Mouse (Mus musculus) left cerebral cortex, postnatal 4 days (tissue): ENCODE data around the gene Ten1. TPM values are rescaled to one million over a fixed set of nuclear protein-coding genes. Genes with fewer than 3 reads are reported as not detected.

ENCODE experiments used
- DNase-seq: peaks from one replicate; pipeline ENCODE4 v3.0.0-alpha.2; 2022
- intact Hi-C: fragments of 180-260 bp; cut with DNase I; formaldehyde crosslinking; loops from one replicate; pipeline ENCODE4 v1.15.1; 2025
- total RNA-seq, 2 experiments: library from RNA; stranded (reverse); gene quantifications; 2 replicates each; pipeline ENCODE4 v1.2.3; 2021

Ten1 gene
- total RNA-seq, 2 experiments from 2014 or later: 39.5 to 39.9 TPM

GRCm38 (mm10) chr11:116232427-116232826 is 33.8 kb downstream of the Ten1 start:
- DNase-seq: no peak
- intact Hi-C loops: no loop called here

DNA sequence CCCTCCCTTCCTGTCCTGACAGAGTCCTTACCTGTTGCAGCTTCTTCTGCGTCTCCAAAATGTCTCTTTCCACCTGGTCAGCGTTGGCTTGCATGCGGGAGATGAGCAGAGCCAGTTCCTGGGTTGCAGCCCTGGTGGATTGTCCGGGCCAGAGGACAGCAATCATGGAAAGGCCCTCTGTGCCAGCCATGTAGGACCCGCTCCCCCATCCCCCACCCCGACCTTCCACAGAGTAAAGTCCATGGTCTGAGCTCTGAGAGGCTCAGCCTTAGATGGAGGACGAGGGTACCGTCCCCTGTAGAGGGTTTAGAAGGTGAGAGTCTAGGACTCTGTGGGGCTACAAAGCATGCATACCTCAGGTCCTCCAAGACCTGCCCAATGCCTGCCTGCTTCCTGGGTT is 36.2 kb downstream of the Ten1 start:
- DNase-seq: no peak
- intact Hi-C loops: no loop called here

- intact Hi-C loops: no loop called here
- no peak for DNase-seq
Measured at GRCm38 (mm10) chr11:116237742-116238395, 39.2 kb downstream of the Ten1 start, which contains the start of gene Evpl. TSS of gene Evpl (minus strand) at chr11:116238077.

DNA sequence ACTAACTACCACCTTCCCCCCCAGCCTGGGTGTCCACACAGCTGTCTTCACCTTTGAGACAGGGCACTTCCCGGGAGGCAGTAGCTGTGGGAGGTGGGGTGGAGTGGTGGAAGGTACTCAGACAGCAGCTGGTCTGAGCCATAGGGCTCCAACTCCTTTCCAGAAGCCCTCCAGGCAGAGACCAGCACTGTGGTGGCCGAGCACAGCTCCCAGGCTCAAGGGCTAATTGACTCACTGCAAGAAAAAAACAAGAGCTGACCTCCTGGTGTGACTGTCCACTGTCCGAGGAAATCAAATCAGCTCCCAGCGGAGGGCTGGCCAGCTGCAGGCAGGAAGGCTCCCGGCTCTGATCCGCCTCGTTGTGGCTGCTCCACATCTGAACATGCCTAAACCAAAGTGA is 41.1 kb downstream of the Ten1 start:
- no peak for DNase-seq
- intact Hi-C loops: no loop called here

DNA sequence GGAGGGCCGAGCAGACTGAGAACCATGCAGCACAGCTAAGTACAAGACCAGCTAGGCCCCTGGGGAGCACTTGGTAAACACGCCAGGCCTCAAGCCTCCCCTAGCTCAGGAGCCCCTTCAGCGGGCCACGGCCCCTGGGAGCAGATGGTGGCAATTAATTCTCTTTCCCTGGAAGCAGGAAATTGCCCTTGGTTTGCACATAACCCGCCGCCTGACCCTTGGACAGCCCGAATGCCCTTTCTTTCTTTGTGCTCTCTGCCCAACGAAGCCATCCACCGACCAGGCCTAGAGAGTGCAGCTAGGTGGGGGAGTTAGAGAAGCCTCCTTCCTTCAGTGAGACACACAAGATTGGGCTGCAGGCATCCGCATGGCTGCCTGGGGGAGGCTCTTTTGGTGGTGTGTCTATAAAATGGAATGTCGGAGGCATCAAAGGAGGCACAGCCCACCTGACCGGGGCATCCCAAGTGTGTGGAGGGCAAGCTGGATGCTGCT is 43.1 kb downstream of the Ten1 start:
- no peak for DNase-seq
- intact Hi-C loops: no loop called here

DNA sequence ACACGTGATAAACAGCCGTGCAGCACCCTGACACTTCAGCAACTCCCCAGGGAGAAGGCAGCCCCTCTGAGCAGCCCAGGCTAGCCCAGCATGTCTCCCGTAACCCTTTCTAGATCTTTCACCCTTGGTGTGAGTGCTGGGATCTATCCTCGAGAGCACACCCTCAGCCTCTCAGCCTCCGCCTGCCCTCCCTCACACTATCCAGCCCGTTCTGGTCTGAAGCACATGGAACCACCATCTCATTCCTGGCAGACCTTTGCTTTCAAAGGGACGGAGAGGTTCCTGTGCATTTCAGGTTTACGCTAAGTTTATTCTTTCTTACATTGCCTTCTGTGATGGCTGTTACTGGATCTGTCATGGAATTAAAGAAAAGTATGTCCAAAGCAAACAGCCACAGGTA is 45.9 kb downstream of the Ten1 start:
- no peak for DNase-seq
- intact Hi-C loops: no loop called here

- no peak for DNase-seq
- intact Hi-C loops: no loop called here
Measured at GRCm38 (mm10) chr11:116245616-116246015, 47.0 kb downstream of the Ten1 start.

DNA sequence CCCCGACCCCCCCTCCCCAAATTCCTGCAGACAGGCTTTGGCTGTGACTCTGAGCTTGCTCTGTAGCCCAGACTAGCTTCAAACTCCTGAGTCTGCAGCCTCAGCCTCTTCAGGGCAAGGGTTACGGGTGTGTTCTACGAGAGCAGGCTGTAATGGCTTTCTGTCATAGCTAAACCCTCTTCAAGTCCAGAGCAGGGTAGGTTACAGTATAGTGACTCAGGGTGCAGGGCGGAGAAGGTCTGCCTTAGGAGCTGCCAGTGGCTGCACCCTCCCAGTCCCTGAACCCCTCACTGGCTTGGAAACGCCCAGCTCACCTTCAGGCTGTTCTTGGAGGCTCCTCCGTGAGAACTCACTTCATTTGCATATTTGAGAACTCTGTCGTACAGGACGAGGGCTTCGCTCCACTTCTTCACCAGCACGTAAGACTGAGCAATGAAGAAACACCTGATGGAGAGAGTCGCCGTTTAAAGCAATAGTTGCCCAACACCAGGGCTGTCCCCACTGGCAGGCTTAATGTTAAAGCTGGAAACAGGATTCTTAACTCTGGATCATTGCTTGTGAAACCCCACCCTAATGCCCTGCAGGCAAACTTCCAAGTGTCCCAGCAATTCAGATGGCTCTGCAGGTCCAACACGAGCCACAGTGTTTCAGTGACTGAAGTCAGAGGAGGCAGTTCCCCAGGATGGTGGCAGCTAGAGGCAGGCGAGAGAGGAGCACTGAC is 49.0 kb downstream of the Ten1 start:
- no peak for DNase-seq
- intact Hi-C loops: no loop called here

DNA sequence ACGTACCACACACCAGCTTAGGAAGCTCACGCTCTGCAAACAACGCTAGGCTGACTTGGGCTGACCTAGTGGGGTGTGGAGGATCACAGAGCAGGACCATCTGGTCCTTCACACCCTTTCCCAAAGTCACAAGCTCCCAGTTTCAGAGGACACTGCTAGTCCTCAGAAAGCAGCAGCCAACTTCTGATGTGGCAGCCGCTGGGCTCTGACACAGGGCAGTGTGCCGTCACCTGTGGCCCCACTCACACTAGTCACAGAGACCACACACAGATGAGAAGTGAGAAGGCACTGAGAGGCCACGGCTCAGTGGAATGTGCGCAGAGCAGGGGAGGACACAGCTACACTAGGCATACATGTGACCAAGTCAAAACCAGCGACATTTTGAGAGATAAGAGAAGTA is 52.2 kb downstream of the Ten1 start:
- intact Hi-C loops: no loop called here
- no peak for DNase-seq

DNA sequence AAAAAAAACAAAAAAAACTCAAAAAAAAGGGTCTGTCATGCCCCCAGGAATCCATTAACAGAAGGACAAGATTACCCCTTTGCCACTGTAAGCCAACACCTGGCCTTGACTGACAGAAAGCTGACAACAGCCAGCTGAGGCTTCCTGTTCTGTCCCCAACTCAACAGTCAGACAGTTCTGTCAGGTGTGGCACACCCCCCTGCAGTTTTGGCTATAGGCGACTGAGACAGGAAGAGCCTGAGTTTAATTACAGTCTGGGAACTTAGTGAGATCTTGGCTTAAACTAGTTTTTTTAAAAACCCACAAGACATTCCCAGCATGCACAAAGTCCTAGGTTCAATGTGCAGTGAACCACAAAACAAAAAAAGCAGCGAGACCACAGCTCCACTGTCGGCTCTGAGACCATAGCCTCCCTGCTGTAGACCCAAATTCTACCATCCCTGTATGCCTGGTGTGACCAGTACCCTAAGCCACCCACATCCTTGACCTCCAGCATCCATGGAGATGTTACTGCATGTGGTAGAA is 54.5 kb downstream of the Ten1 start:
- no peak for DNase-seq
- intact Hi-C loops: no loop called here

DNA sequence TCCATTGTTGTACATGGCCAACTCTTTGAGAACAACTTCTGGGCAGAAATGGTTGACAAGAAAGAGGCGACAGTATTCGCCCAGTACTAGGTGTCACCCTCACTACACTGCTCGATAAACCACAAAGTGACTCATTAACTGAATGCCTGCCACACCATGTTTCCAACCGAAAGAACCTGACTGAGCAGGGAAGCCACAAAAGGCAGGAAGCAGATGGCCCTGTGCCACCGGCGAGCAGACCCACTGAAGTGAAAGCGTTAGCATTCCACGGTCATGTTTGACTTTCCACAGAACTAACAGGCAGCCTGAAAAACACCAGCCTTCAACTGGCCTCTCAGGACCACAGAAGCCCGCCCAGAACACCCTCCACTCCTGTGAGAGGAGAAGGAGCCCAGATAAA is 56.0 kb downstream of the Ten1 start:
- DNase-seq: no peak
- intact Hi-C loops: no loop called here

- no peak for DNase-seq
- intact Hi-C loops: no loop called here
Measured at GRCm38 (mm10) chr11:116255090-116255981, 56.7 kb downstream of the Ten1 start.

DNA sequence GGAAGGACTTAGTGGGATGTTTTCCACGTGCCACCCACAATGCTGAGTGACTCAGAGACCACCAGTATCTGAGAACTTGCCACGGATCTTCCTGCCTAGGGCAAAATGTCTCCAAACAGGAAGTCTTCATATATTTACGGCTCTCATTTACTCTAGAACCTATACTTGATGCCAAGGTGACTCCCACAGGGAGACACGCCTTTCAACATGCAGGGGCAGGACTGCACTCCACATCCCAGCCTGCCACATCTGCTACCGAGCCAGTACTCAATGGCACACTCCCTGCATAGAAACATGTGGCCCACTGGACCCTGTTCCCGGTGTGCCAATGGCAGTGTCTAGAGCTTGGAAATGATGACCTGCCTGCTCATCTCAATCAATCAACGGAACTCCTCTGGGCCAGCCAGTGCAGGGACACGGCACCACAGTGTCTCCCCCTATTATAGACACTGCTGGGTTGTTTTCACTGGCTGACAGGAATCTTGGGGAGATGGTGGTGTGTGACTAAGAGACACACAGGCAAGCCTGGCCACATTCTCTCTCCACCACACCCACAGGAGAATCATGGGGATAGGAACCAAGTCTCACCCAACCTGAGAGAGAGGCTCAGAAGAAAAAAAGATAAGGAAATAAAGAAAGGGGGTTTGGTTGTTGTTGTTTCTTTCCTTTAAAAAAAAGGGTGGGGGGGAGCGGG is 57.5 kb downstream of the Ten1 start:
- intact Hi-C loops: no loop called here
- no peak for DNase-seq

- DNase-seq: no peak
- intact Hi-C loops: no loop called here
Measured at GRCm38 (mm10) chr11:116259461-116259860, 60.8 kb downstream of the Ten1 start.

DNA sequence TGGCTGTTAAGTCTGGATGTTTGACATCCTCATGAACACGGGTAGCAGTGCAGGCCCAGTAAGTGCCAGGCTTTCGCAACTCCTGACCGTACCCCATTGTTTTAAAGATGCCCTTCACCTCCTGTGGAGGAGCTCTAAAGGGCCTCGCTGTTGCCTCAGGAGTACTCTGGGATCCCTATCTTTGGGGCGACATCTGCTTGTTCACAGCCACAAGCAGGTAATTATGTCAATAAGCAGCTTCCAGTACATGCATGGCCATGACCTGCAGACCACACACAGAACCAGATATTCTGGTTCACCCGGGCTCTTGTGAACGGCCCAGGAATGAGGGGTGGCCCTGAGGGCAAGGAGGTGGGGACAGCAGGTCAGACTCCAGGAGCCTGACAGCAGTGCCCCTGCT is 61.6 kb downstream of the Ten1 start:
- no peak for DNase-seq
- intact Hi-C loops: no loop called here

Other genes starting within 250 kb of the Ten1 start
- gene Itgb4, start 224.1 kb upstream of the Ten1 start, total RNA-seq: 1 to 10 TPM; 3.7 to 4.4 TPM
- gene Galk1, start 186.1 kb upstream of the Ten1 start, total RNA-seq: 10 to 100 TPM; 36.2 to 37.9 TPM
- gene H3f3b, start 170.9 kb upstream of the Ten1 start, total RNA-seq: 100 to 1,000 TPM; 510 to 587 TPM
- gene Unk, start 168.5 kb upstream of the Ten1 start, total RNA-seq: 10 to 100 TPM; 38.8 to 42.9 TPM
- 1 to 10 TPM in 1 of 2 experiments, under 1 TPM in 1; 0.56 to 1.2 TPM for gene Unc13d, start 120.9 kb upstream of the Ten1 start, total RNA-seq
- 100 to 1,000 TPM; 171 to 176 TPM for gene Wbp2, start 111.9 kb upstream of the Ten1 start, total RNA-seq
- gene Trim47, start 71.6 kb upstream of the Ten1 start, total RNA-seq: 1 to 10 TPM; 9.2 to 9.3 TPM
- 1 to 10 TPM; 4.9 to 5.2 TPM for gene Trim65, start 67.7 kb upstream of the Ten1 start, total RNA-seq
- 10 to 100 TPM; 52.2 to 54.0 TPM for gene Mrpl38, start 60.0 kb upstream of the Ten1 start, total RNA-seq
- 100 to 1,000 TPM; 126 to 130 TPM for gene Fbf1, start 30.7 kb upstream of the Ten1 start, total RNA-seq
- 10 to 100 TPM; 96.3 to 98.3 TPM for gene Acox1, start 190 bp downstream of the Ten1 start, total RNA-seq
- gene Evpl, start 39.2 kb downstream of the Ten1 start, total RNA-seq: under 1 TPM; 0.66 to 0.85 TPM
- 10 to 100 TPM; 53.2 to 57.1 TPM for gene Srp68, start 75.4 kb downstream of the Ten1 start, total RNA-seq
- under 1 TPM; 0.18 to 0.20 TPM for gene Galr2, start 82.1 kb downstream of the Ten1 start, total RNA-seq
- 100 to 1,000 TPM; 112 to 117 TPM for gene Exoc7, start 108.4 kb downstream of the Ten1 start, total RNA-seq
- gene Foxj1, start 136.5 kb downstream of the Ten1 start, total RNA-seq: 1 to 10 TPM; 6.6 to 9.3 TPM
- gene Rnf157, start 214.2 kb downstream of the Ten1 start, total RNA-seq: 100 to 1,000 TPM; 187 to 192 TPM
- gene Ubald2, start 235.2 kb downstream of the Ten1 start, total RNA-seq: 10 to 100 TPM; 43.3 to 45.8 TPM